Mouse (Mus musculus) hindbrain, postnatal 0 days (tissue): ENCODE data around the gene Slc51a. TPM values are rescaled to one million over a fixed set of nuclear protein-coding genes. Genes with fewer than 3 reads are reported as not detected.

Experiments
- ATAC-seq: fragments of 200-750 bp; cut with Nextera tagmentation; 2 replicates; pipeline ENCODE4 v1.8.0; 2017; ENCODE audit warnings: mild to moderate bottlenecking, moderate TSS enrichment, moderate library complexity
- DNase-seq: peaks from one replicate; pipeline ENCODE4 v3.0.0-alpha.2; 2015; ENCODE audit warnings: low spot score
- H3K27ac ChIP-seq: fragments of 300-500 bp; sonication (generic); 2 replicates; pipeline ENCODE4 v1.5.1; 2014; ENCODE audit warnings: mild to moderate bottlenecking
- H3K27me3 ChIP-seq: fragments of 300-500 bp; sonication (generic); 2 replicates; pipeline ENCODE4 v1.6.1; 2014; ENCODE audit warnings: low read length, mixed read lengths; ENCODE audit not compliant: insufficient read depth
- H3K36me3 ChIP-seq: fragments of 300-500 bp; sonication (generic); 2 replicates; pipeline ENCODE4 v1.6.1; 2014; ENCODE audit warnings: low read length, mixed read lengths; ENCODE audit not compliant: insufficient read depth
- H3K4me1 ChIP-seq: fragments of 300-500 bp; sonication (generic); 2 replicates; pipeline ENCODE4 v1.6.1; 2014; ENCODE audit warnings: antibody characterized with exemption, low read length, mixed read lengths; ENCODE audit not compliant: insufficient read depth
- H3K4me2 ChIP-seq: fragments of 300-500 bp; sonication (generic); 2 replicates; pipeline ENCODE4 v1.6.1; 2014; ENCODE audit warnings: low read depth, mild to moderate bottlenecking, low read length, moderate library complexity, mixed read lengths
- H3K4me3 ChIP-seq: fragments of 300-500 bp; sonication (generic); 2 replicates; pipeline ENCODE4 v1.5.1; 2014; ENCODE audit warnings: low read length
- H3K9ac ChIP-seq: fragments of 300-500 bp; sonication (generic); replicated peaks from 2 replicates; pipeline ENCODE4 v1.6.1; 2014; ENCODE audit warnings: mild to moderate bottlenecking, low read length, moderate library complexity, mixed read lengths
- H3K9me3 ChIP-seq: fragments of 300-500 bp; sonication (generic); 2 replicates; pipeline ENCODE4 v1.6.1; 2016; ENCODE audit warnings: low read length, mixed read lengths
- CTCF ChIP-seq: IDR thresholded peaks from 2 replicates; pipeline ENCODE4 v1.5.1; 2016; ENCODE audit warnings: antibody characterized with exemption, control low read depth, low read depth
- WGBS: fragments of 180-500 bp; shearing (Covaris S2); extraction: QIAGEN DNeasy Blood & Tissue Kit; methylation state at CpG from one replicate; pipeline ENCODE4 v1.1.7; 2014; 5-methylcytosine and 5-hydroxymethylcytosine counted together
- polyA plus RNA-seq: library from polyadenylated mRNA; unstranded; fragments of >200 nt; fragmentation: Nextera tagmentation; extraction: Ambion mirVana; gene quantifications from 2 replicates; pipeline ENCODE4 v1.2.1, GENCODE M21; 2015
- total RNA-seq: library from RNA; depleted of rRNA; stranded (reverse); fragments of >200 nt; gene quantifications from 2 replicates; pipeline ENCODE4 v1.2.3, GENCODE M21; 2014

Slc51a gene
- total and polyA plus RNA-seq, 2 experiments from 2014 or later: not detected

DNA sequence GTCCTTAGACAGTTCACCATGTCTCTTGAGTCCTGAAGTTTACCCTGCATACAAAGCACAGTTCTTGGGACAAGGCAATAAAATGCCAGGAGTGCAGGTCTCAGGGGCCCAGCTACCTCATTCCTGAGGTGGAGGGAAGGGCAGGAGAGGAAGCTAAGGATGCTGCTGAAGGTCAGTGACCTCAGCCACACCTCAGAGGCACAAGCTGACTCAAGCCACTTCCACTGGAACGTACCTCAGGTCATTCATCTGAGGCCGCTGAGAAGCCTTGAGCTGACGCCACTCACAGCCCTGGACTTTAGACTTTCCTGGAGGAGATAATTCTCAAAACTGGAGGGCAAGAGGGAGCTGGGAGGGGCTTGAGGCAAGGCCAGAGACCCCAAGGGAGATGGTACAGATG, 1.3 kb upstream of the Slc51a start:
- DNase-seq (no peak), ATAC-seq (no peak)
- Histone ChIP-seq H3K27me3 (no peaks in the 10 kb centered on the region), H3K4me3 (no peak overlapping the region), H3K4me1 (no peaks in the 10 kb centered on the region), H3K9ac (no peak overlapping the region), H3K36me3 (no peaks in the 10 kb centered on the region), H3K4me2 (no peak overlapping the region), H3K27ac (no peak overlapping the region), H3K9me3 (no peaks in the 10 kb centered on the region)
- WGBS: 88% methylated on average over 3 of the region's 3 CpGs
- no peak for TF ChIP-seq CTCF

DNA sequence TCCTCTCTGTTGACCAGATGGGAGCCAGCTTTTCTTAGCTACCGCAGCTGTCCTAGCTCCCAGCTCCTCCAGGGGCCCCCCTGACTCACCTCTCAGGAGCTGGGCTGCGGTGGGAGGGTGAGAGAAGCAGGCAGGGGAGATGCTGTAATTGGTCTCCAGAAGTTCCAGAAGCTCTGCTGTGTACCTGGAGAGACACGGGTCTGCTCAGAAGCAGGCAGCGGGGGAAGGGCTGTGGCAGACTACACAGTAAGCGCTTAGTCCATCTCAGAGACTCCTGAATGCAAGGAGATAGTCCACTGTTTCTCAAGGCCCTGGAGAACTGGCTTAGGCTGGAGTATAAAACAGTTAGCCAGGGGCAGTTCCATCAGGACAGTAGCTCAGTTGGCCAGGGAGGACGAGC, 1.6 kb downstream of the Slc51a start:
- Histone ChIP-seq H3K4me3 (no peak overlapping the region), H3K36me3 (no peaks in the 10 kb centered on the region), H3K4me1 (no peaks in the 10 kb centered on the region), H3K9me3 (no peaks in the 10 kb centered on the region), H3K27ac (no peak overlapping the region), H3K4me2 (no peak overlapping the region), H3K27me3 (no peaks in the 10 kb centered on the region), H3K9ac (no peak overlapping the region)
- TF ChIP-seq CTCF: no peak
- ATAC-seq (no peak), DNase-seq (no peak)
- WGBS: 84% methylated on average over 6 of the region's 6 CpGs

DNA sequence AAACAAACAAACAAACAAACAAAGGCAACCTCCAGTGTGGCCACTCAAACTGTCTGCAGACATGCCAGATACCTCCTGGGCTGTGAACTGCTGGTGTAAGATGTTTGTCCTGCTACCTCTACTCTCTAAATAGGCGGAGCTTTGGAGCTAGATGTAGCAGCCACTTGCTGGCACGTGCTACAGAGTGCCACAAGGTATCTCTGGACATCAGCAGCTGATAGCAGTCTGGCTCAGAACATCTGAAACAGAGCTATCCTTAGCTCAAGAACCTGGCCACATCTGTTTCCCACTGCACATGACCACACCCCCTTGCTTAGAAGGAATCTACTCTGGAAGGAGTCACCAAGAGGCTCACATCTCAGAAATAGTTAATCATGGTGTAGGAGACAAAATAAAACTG, 2.5 kb downstream of the Slc51a start:
- Histone ChIP-seq H3K9me3 (no peaks in the 10 kb centered on the region), H3K27me3 (no peaks in the 10 kb centered on the region), H3K9ac (no peak overlapping the region), H3K4me3 (no peak overlapping the region), H3K4me1 (no peaks in the 10 kb centered on the region), H3K36me3 (no peaks in the 10 kb centered on the region), H3K27ac (no peak overlapping the region), H3K4me2 (no peak overlapping the region)
- ATAC-seq: no peak
- no peak for DNase-seq
- TF ChIP-seq CTCF: no peak
- whole genome bisulfite sequencing: 86% methylated on average over 2 of the region's 2 CpGs

DNA sequence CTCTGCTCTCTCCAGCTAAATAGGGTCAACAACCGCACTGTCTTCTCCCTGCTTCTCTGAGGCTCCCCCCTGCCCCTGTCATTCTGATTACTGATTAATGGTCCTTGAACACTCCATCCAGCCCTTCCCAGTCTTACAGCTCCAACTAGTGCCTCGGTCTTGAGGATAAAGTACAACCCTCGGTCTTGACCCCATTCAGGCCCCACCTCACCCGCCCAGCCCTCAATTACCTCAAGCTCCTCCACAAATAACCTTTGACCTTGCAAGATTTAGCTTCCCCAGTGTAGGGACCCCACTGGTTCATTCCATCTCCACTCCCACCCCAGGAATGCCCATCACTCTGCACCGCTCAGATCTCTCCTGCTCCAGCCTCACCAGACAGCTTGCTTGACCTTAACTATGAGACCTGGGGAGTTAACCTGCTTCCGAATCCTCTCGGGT, 3.2 kb downstream of the Slc51a start:
- Histone ChIP-seq H3K27me3 (no peaks in the 10 kb centered on the region), H3K4me1 (no peaks in the 10 kb centered on the region), H3K9ac (no peak overlapping the region), H3K9me3 (no peaks in the 10 kb centered on the region), H3K4me2 (no peak overlapping the region), H3K36me3 (no peaks in the 10 kb centered on the region), H3K4me3 (no peak overlapping the region), H3K27ac (no peak overlapping the region)
- ATAC-seq (no peak), DNase-seq (no peak)
- TF ChIP-seq CTCF: no peak
- WGBS: 58% methylated on average over 7 of the region's 7 CpGs

DNA sequence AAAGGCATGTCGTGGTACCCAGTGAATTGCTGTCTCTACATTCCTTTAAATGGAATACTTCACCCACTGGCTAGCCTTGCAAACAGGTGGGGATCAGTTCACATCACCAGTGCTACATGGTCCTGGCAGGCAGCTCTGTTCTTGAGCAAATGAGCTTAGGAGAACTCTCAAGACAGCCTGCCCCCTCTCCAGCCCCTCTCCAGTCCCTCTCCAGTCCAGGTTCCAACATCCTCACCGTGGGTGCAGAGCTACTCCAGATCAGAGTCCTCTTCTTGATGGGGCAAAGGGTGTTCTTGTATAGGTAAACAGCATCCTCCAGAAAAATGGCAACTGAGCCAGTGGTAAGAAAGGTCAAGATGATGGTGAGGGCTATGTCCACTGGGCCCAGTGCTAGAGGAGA, 8.3 kb downstream of the Slc51a start:
- Histone ChIP-seq H3K4me1 (no peaks in the 10 kb centered on the region), H3K4me3 (no peak overlapping the region), H3K9ac (no peak overlapping the region), H3K4me2 (no peak overlapping the region), H3K9me3 (no peaks in the 10 kb centered on the region), H3K27me3 (no peaks in the 10 kb centered on the region), H3K36me3 (no peaks in the 10 kb centered on the region), H3K27ac (no peak overlapping the region)
- DNase-seq (no peak), ATAC-seq (no peak)
- 71% methylated on average over 2 of the region's 2 CpGs for WGBS
- TF ChIP-seq CTCF: no peak

DNA sequence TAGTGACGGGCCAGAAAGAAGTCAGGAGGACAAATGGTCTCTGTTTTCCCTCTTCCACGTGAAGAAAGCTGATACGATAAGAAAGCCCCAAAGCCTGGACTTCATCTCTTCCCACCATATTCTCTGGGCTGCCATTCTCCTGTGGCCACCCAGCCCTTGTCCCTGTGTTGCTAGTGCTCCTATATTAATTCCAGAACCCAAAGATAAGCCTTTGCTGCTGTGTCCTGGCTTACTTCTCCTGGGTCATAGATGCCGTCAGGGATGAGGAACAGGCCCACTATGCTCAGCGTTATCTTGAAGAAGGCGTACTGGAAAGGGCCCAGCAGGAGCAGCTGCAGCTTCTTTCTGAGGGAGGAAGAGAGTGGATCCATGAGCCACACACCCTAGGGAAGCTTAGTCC, 10.4 kb downstream of the Slc51a start:
- H3K9me3 ChIP-seq: no peaks in the 10 kb centered on the region
- ATAC-seq (no peak), DNase-seq (no peak)
- no peaks in the 10 kb centered on the region for H3K4me1 ChIP-seq
- 90% methylated on average over 6 of the region's 6 CpGs for WGBS
- no peak overlapping the region for H3K4me2 ChIP-seq
- peaks cover 8% of the 10 kb centered on the region; the same call in 1 of the 2 replicates for H3K36me3 ChIP-seq
- no peaks in the 10 kb centered on the region for H3K27me3 ChIP-seq
- no peak overlapping the region for H3K27ac ChIP-seq
- H3K4me3 ChIP-seq: no peak overlapping the region
- no peak overlapping the region for H3K9ac ChIP-seq
- TF ChIP-seq CTCF: no peak

DNA sequence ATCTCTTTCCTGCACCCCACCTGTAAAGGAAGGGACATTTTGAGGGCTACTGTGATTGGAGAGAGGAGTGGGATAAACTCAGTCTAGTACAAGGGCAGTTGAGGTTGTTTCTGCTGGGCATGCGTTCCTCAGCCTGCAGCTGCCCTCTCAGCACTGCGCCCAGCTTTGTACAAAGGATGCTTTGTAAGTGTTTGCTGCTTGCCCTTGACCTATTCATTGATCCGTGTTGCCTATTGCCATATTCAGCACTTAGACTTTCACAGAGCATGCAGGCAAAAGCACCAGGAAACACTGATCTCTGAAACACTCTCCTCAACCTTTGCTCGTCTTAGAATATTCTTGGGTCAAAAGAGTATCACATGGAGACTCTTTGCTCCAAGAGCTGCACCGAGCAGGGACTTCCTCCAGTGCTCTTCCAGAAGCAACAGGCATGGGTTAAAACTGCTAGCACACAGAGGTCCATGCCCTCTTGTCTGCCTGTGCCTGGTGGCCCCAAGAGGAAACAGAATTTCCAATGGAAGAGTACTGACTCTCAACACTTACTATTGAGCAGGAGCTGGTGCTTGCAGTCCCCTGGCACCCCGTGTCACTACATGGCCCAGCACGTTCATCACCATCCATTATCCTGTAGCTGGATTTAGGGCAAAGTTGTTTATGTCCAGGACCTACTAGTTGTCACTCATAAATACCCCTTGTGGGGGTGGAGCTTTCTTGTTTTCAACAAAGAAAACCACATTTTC, 15.2 kb downstream of the Slc51a start:
- no peak for TF ChIP-seq CTCF
- H3K4me3 ChIP-seq: no peak overlapping the region
- ATAC-seq (no peak), DNase-seq (no peak)
- no peak overlapping the region for H3K9ac ChIP-seq
- no peaks in the 10 kb centered on the region for H3K9me3 ChIP-seq
- no peaks in the 10 kb centered on the region for H3K27me3 ChIP-seq
- H3K4me1 ChIP-seq: no peaks in the 10 kb centered on the region
- H3K27ac ChIP-seq: no peak overlapping the region
- H3K4me2 ChIP-seq: no peak overlapping the region
- peaks cover 32% of the 10 kb centered on the region for H3K36me3 ChIP-seq
- WGBS: 78% methylated on average over 7 of the region's 7 CpGs
